24 mouse cellular contexts compared by ENCODE assay signal in the genomic region with DNA sequence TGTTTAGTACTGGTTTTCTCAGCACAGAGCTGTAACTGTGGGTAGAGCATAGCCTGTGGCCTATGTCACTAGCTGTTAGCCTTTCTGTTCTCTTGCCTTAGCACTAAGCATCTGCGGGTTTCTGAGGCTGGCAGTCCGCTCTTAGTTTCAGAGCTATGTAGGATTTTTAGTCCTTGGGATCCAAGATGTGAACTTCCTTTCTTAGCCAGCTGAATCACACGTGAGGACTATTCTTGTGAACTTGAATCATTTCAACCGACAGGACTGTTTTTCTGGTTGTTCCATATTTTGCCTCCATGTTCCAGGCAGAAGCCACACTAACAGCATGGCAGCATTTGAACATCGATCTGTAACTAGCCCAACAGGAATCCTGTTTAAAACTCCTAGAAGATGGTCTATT.
"Had no signal": no experiment of that assay in that cellular context is flagged by ENCODE, and none has a peak within 500 bp of the region (broad histone marks: within the 10 kb centered on the region; RNA-seq: fewer than 3 reads in every experiment).

No protein-coding gene starts in this region.

- H3K27ac ChIP-seq: gastrocnemius, adult 2 months; heart, embryonic 13.5 days; heart, embryonic 15.5 days; hindbrain, embryonic 13.5 days; hindbrain, embryonic 15.5 days; hindbrain, postnatal 0 days; kidney, embryonic 15.5 days; kidney, postnatal 0 days; limb, embryonic 13.5 days; limb, embryonic 15.5 days had no signal

- ATAC-seq: hindbrain, postnatal 0 days; intestine, embryonic 16.5 days had no signal

- H3K4me1 ChIP-seq: hindbrain, embryonic 15.5 days; kidney, embryonic 15.5 days had no signal

- H3K27me3 ChIP-seq: heart, embryonic 13.5 days; heart, embryonic 15.5 days; hindbrain, embryonic 13.5 days; hindbrain, embryonic 15.5 days; kidney, embryonic 15.5 days; limb, embryonic 13.5 days; limb, embryonic 15.5 days had no signal

- H3K4me3 ChIP-seq: gastrocnemius, adult 2 months; heart, embryonic 13.5 days; heart, embryonic 15.5 days; hindbrain, embryonic 13.5 days; hindbrain, embryonic 15.5 days; kidney, embryonic 15.5 days; limb, embryonic 13.5 days; limb, embryonic 15.5 days had no signal

- H3K36me3 ChIP-seq: hindbrain, embryonic 13.5 days; hindbrain, embryonic 15.5 days had no signal

- DNase-seq: gastrocnemius, adult 2 months; gastrocnemius, postnatal 10 days; gastrocnemius, postnatal 25 days; heart, adult 18-20 months; heart, postnatal 14 days; heart, postnatal 36 days; kidney, adult 11 months; kidney, adult 2 months; kidney, adult 9 months; kidney, postnatal 14 days; kidney, postnatal 36 days; layer of hippocampus, adult 9-11 months; layer of hippocampus, postnatal 36 days; left cerebral cortex, postnatal 4 days had no signal
